Mouse (Mus musculus) heart, embryonic 14.5 days (tissue): Measurements from ENCODE around the gene Tasp1. TPM values are rescaled to one million over a fixed set of nuclear protein-coding genes. Genes with fewer than 3 reads are reported as not detected.

Experiments
- ATAC-seq: fragments of 200-750 bp; cut with Nextera tagmentation; 2 replicates; pipeline ENCODE4 v1.8.0; 2017; ENCODE audit warnings: low read depth, moderate TSS enrichment; ENCODE audit not compliant: insufficient number of reproducible peaks, insufficient read depth, low FRiP score
- H3K27ac ChIP-seq, 2 experiments: fragments of 200-500 bp in 1 of 2; fragments of 300-500 bp in 1 of 2; sonication (generic) in 1 of 2; replicated peaks in 1 of 2; 2 replicates each; pipeline ENCODE4 v1.5.1; 2012 to 2014; ENCODE audit warnings: low read depth in 2 of 2, low read length in 2 of 2, control low read depth in 1 of 2, mild to moderate bottlenecking in 1 of 2, mixed read lengths in 1 of 2; ENCODE audit not compliant: control insufficient read depth in 1 of 2, insufficient read depth in 1 of 2
- H3K27me3 ChIP-seq: fragments of 300-500 bp; sonication (generic); 2 replicates; pipeline ENCODE4 v1.6.1; 2014; ENCODE audit warnings: mild to moderate bottlenecking, low read length, control low read depth; ENCODE audit not compliant: control insufficient read depth, insufficient read depth
- H3K36me3 ChIP-seq: fragments of 300-500 bp; sonication (generic); 2 replicates; pipeline ENCODE4 v1.6.1; 2014; ENCODE audit warnings: mild to moderate bottlenecking, control low read depth, low read length, mixed read lengths; ENCODE audit not compliant: control insufficient read depth, insufficient read depth
- H3K4me1 ChIP-seq, 2 experiments: fragments of 200-500 bp in 1 of 2; fragments of 300-500 bp in 1 of 2; sonication (generic) in 1 of 2; 2 replicates each; pipeline ENCODE4 v1.6.1; 2012 to 2014; ENCODE audit warnings: low read length in 2 of 2, control low read depth in 1 of 2, mixed read lengths in 1 of 2; ENCODE audit not compliant: control insufficient read depth in 2 of 2, insufficient read depth in 2 of 2
- H3K4me2 ChIP-seq: fragments of 300-500 bp; sonication (generic); 2 replicates; pipeline ENCODE4 v1.6.1; 2014; ENCODE audit warnings: mild to moderate bottlenecking, low read length
- H3K4me3 ChIP-seq, 2 experiments: fragments of 200-500 bp in 1 of 2; fragments of 300-500 bp in 1 of 2; sonication (generic) in 1 of 2; 2 replicates each; pipeline ENCODE4 v1.5.1; 2012 to 2014; ENCODE audit warnings: low read length in 2 of 2, mild to moderate bottlenecking in 2 of 2, control low read depth in 1 of 2, low read depth in 1 of 2, moderate library complexity in 1 of 2; ENCODE audit not compliant: control insufficient read depth in 1 of 2, insufficient read depth in 1 of 2
- H3K9ac ChIP-seq: fragments of 300-500 bp; sonication (generic); 2 replicates; pipeline ENCODE4 v1.6.1; 2014; ENCODE audit warnings: mild to moderate bottlenecking, low read length
- H3K9me3 ChIP-seq: fragments of 300-500 bp; sonication (generic); 2 replicates; pipeline ENCODE4 v1.6.1; 2016; ENCODE audit warnings: low read length, control low read depth; ENCODE audit not compliant: control insufficient read depth
- WGBS: fragments of 180-500 bp; shearing (Covaris S2); extraction: QIAGEN DNeasy Blood & Tissue Kit; methylation state at CpG from one replicate; pipeline ENCODE4 v1.1.7; 2014; 5-methylcytosine and 5-hydroxymethylcytosine counted together
- polyA plus RNA-seq: library from polyadenylated mRNA; unstranded; fragments of >200 nt; fragmentation: Nextera tagmentation; extraction: Ambion mirVana; gene quantifications from 2 replicates; pipeline ENCODE4 v1.2.1, GENCODE M21; 2014

Tasp1 gene
- polyA plus RNA-seq, 1 experiment from 2014 or later = 13.6 TPM

DNA sequence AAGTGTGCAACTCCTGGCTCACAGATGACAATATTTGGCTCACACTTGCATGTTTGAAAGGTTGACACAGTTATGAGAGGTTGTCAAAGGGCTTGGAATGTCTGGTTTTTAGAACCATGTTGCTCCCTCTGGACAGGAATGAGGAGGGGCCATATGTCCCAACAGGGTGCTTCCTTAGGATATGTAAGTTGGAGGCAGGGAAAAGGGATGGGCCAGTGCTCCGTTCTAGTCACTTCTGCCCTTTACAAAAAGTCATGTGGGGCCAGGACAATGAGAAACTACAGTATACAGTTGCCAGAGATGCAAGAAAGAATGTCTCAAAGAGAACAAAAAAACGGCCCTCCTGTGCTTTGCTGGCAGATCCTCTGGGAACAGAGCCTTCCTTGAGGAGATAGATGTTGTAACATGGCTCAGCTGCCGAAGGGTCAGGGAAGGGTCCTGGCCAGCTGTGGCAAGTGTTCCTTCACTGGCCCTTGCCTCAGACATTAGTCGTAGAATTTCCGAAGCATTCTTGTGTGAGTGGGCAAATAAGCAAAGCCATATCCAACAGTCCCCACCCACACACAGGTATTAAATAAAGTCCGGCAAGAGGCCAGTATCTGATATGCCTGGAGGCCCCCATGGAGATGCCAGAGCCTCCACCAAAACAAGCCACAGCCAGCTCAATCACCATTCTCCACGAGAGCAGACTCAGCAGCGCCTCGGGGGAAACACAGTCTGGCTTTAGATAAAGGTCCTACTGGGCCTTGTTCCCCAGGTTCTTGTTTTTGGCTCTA is 274.1 kb downstream of the Tasp1 start:
- no peak overlapping the region for H3K4me3 ChIP-seq
- no peaks in the 10 kb centered on the region for H3K27me3 ChIP-seq
- H3K4me2 ChIP-seq = no peak overlapping the region
- H3K4me1 ChIP-seq = no peaks in the 10 kb centered on the region
- no peak overlapping the region for H3K27ac ChIP-seq
- H3K9me3 ChIP-seq = no peaks in the 10 kb centered on the region
- no peak for ATAC-seq
- no peaks in the 10 kb centered on the region for H3K36me3 ChIP-seq
- 67% methylated on average over 9 of the region's 9 CpGs for WGBS
- H3K9ac ChIP-seq = no peak overlapping the region

DNA sequence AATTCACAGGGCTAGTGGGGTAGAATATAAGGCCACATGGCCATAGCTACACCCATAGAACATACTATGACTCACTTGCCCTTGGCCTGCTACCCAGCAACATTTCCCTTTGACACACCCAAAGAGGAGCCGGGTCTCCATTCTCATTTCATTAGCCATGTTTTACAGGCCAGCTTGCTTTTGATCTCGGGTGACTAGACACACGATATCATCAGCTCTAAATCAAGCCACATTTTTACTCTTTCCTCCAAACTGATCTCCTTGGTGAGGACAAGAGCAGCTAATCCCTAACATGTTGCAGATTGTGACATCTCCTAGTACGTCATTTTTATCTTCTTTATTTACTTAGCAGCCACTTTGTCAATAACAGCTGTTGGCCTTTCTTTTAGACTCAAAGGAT is 277.9 kb downstream of the Tasp1 start:
- ATAC-seq = no peak
- H3K4me2 ChIP-seq = no peak overlapping the region
- H3K27me3 ChIP-seq = no peaks in the 10 kb centered on the region
- no peak overlapping the region for H3K27ac ChIP-seq
- no peak overlapping the region for H3K4me3 ChIP-seq
- no peaks in the 10 kb centered on the region for H3K4me1 ChIP-seq
- H3K9me3 ChIP-seq = no peaks in the 10 kb centered on the region
- WGBS = 67% methylated on average over 4 of the region's 4 CpGs
- H3K36me3 ChIP-seq = no peaks in the 10 kb centered on the region
- no peak overlapping the region for H3K9ac ChIP-seq

- Histone ChIP-seq H3K27ac (no peak overlapping the region), H3K4me3 (no peak overlapping the region), H3K4me1 (no peaks in the 10 kb centered on the region), H3K27me3 (no peaks in the 10 kb centered on the region), H3K9me3 (no peaks in the 10 kb centered on the region), H3K4me2 (no peak overlapping the region), H3K36me3 (no peaks in the 10 kb centered on the region), H3K9ac (no peak overlapping the region)
- 9% methylated on average over 2 of the region's 2 CpGs for WGBS
- no peak for ATAC-seq
Measured at GRCm38 (mm10) chr2:139784946-139785345, 281.7 kb downstream of the Tasp1 start.

- no peak overlapping the region for H3K4me3 ChIP-seq
- no peak for ATAC-seq
- H3K27ac ChIP-seq = no peak overlapping the region
- WGBS = 53% methylated on average over 1 of the region's 1 CpGs
- no peaks in the 10 kb centered on the region for H3K27me3 ChIP-seq
- H3K9me3 ChIP-seq = no peaks in the 10 kb centered on the region
- H3K9ac ChIP-seq = no peak overlapping the region
- no peaks in the 10 kb centered on the region for H3K4me1 ChIP-seq
- H3K36me3 ChIP-seq = no peaks in the 10 kb centered on the region
- H3K4me2 ChIP-seq = no peak overlapping the region
Measured at GRCm38 (mm10) chr2:139784465-139784864, 282.1 kb downstream of the Tasp1 start.

Other genes with a start within 250 kb of the Tasp1 start
- gene Gm17374, start 85.2 kb upstream of the Tasp1 start, polyA plus RNA-seq = not detected in 2 replicates
- gene Esf1, start 103.8 kb upstream of the Tasp1 start, polyA plus RNA-seq = 14.7 and 15.6 TPM in 2 replicates
- gene Ndufaf5, start 103.8 kb upstream of the Tasp1 start, polyA plus RNA-seq = 36.1 and 39.0 TPM in 2 replicates